ENCODE assay signal across 19 mouse cellular contexts in the genomic region with DNA sequence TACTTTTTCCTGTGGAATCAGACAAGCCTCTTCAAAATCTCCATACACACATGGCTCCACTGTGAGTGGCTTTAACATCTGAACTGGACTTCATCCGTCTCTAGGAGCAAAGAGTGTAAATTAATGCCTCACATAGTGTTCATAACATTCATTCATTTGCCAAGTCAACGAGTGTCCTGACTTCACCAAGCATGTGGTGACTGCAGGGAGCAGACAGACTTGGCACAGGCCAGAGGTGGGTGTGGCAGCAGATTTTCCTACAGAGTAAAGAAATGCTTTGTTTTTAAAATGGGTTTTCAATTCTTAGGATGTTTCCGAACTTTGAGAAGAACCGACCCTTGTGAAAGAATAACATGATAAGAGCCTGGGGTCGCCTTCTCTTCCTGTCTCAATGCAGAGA.
DNase-seq lines count a peak whose midpoint lies in the region; ATAC-seq and TF ChIP-seq lines count a peak whose summit lies in the region.
"Had no signal": no experiment of that assay in that cellular context is flagged by ENCODE, and none has a peak within 500 bp of the region (broad histone marks: within the 10 kb centered on the region; RNA-seq: fewer than 3 reads in every experiment).

No protein-coding gene starts in this region.

- peaks cover 10% of the 10 kb centered on the region; the same call in 1 of the 2 replicates for H3K4me1 ChIP-seq in cerebellum, adult 2 months (ENCODE audit: control insufficient read depth, insufficient read depth, low read length)

- no peak for TF ChIP-seq CTCF in cerebellum, adult 2 months (IDR thresholded peaks at IDR 0.05; ENCODE audit: borderline replicate concordance, insufficient read depth, low read depth, low read length)

- no peak overlapping the region for H3K4me3 ChIP-seq in cerebellum, adult 2 months (replicated peaks; ENCODE audit: insufficient read depth, low read depth, low read length)
- H3K4me3 ChIP-seq: erythroblast, embryonic 14.5 days; limb, embryonic 15.5 days; midbrain, embryonic 15.5 days; neural tube, embryonic 13.5 days had no signal

- WGBS in cerebellum, adult 2 months, result 37% methylated on average over 5 of the region's 5 CpGs

- ATAC-seq in cerebellum, adult (ENCODE audit: insufficient number of reproducible peaks, low FRiP score, low TSS enrichment), result no peak
- ATAC-seq: forebrain, postnatal 0 days; midbrain, embryonic 15.5 days had no signal

- H3K27ac ChIP-seq in cerebellum, adult 2 months (ENCODE audit: insufficient read depth, low read length), result no peak overlapping the region
- H3K27ac ChIP-seq: hindbrain, embryonic 14.5 days; limb, embryonic 15.5 days; macrophage; midbrain, embryonic 15.5 days; neural tube, embryonic 13.5 days had no signal

- DNase-seq in cerebellum, adult 2 months, result peak; percentile 47 to 60
- peak; percentile 31 for DNase-seq in kidney, postnatal 10 days
- no peak for DNase-seq in kidney, adult 11 months
- peak; percentile 15 for DNase-seq in cerebellum, adult 8-10 months
- peak; percentile 51 for DNase-seq in lung, postnatal 10 days
- DNase-seq in layer of hippocampus, adult 9-11 months, result no peak
- no peak for DNase-seq in right cerebral cortex, postnatal 36 days (ENCODE audit: low spot score in 2 of 2)
- DNase-seq: B cell, adult 2 months; forebrain, postnatal 0 days; layer of hippocampus, postnatal 36 days; retina, postnatal 1 day; spleen, adult 18-20 months had no signal

- no peak for TF ChIP-seq POLR2A in cerebellum, adult 2 months (IDR thresholded peaks at IDR 0.05; ENCODE audit: borderline replicate concordance, insufficient read depth, low read length)

- no peaks in the 10 kb centered on the region for H3K27me3 ChIP-seq in cerebellum, adult 2 months (ENCODE audit: control insufficient read depth, insufficient read depth, low read length)
- H3K27me3 ChIP-seq: limb, embryonic 15.5 days; midbrain, embryonic 15.5 days; neural tube, embryonic 13.5 days had no signal

Comparison
In these comparisons a context has a peak if more than half of its experiments do, and no peak if none do; other contexts are left out.
1. DNase-seq: peak in cerebellum, adult 2 months (2 of 2), kidney, postnatal 10 days (single experiment), cerebellum, adult 8-10 months (single experiment) and lung, postnatal 10 days (single experiment); none in kidney, adult 11 months (single experiment), layer of hippocampus, adult 9-11 months (single experiment) and right cerebral cortex, postnatal 36 days (0 of 2).